Mouse (Mus musculus) spleen, adult 2 months (tissue): Measurements from ENCODE around the gene Polr3b. TPM values are rescaled to one million over a fixed set of nuclear protein-coding genes. Genes with fewer than 3 reads are reported as not detected.

ENCODE experiments used
- DNase-seq, 2 experiments: peaks; one replicate each; pipeline versions ENCODE4 v3.0.0 to v3.0.0-alpha.2; 2012 to 2021; ENCODE audit warnings: low spot score in 2 of 2, low read depth in 1 of 2
- H3K27ac ChIP-seq: fragments of 200-500 bp; 2 replicates; pipeline ENCODE4 v1.5.1; 2012; ENCODE audit warnings: low read length, inconsistent platforms; ENCODE audit not compliant: insufficient read depth
- H3K27me3 ChIP-seq: fragments of 200-500 bp; 2 replicates; pipeline ENCODE4 v1.6.1; 2012; ENCODE audit warnings: mild to moderate bottlenecking, moderate library complexity, low read length, inconsistent platforms; ENCODE audit not compliant: control insufficient read depth, insufficient read depth
- H3K36me3 ChIP-seq: fragments of 200-500 bp; 2 replicates; pipeline ENCODE4 v1.6.1; 2012; ENCODE audit warnings: mild to moderate bottlenecking, low read length, inconsistent platforms; ENCODE audit not compliant: control insufficient read depth, insufficient read depth
- H3K4me1 ChIP-seq: fragments of 200-500 bp; 2 replicates; pipeline ENCODE4 v1.6.1; 2011; ENCODE audit warnings: inconsistent platforms; ENCODE audit not compliant: control insufficient read depth, insufficient read depth, insufficient read length
- H3K4me3 ChIP-seq: fragments of 200-500 bp; 2 replicates; pipeline ENCODE4 v1.5.1; 2011; ENCODE audit warnings: mild to moderate bottlenecking, inconsistent platforms; ENCODE audit not compliant: insufficient read depth, insufficient read length; ENCODE audit errors: extremely low read depth
- CTCF ChIP-seq: fragments of 200-500 bp; IDR thresholded peaks from 2 replicates; pipeline ENCODE4 v1.5.1; 2011; ENCODE audit warnings: mild to moderate bottlenecking, inconsistent platforms; ENCODE audit not compliant: insufficient read depth, insufficient read length, insufficient replicate concordance; ENCODE audit errors: extremely low read depth
- POLR2A ChIP-seq: fragments of 200-500 bp; IDR thresholded peaks from 2 replicates; pipeline ENCODE4 v1.6.1; 2011; ENCODE audit warnings: low read depth, low read length, inconsistent platforms
- WGBS: fragments of 180-500 bp; shearing (Covaris S2); methylation state at CpG from one replicate; pipeline ENCODE4 v1.1.7; 2018; 5-methylcytosine and 5-hydroxymethylcytosine counted together
- polyA plus RNA-seq: library from polyadenylated mRNA; depleted of rRNA; stranded (reverse); fragments of >200 nt; gene quantifications from 2 replicates; pipeline ENCODE4 v1.2.3, GENCODE M21; 2012

Polr3b gene
- polyA plus RNA-seq, 1 experiment: 4.8 TPM

GRCm38 (mm10) chr10:84730956-84731355 lies 108.9 kb downstream of the Polr3b start:
- Histone ChIP-seq H3K36me3 (peaks cover 5% of the 10 kb centered on the region; the same call in 1 of the 2 replicates), H3K27ac (no peak overlapping the region), H3K27me3 (no peaks in the 10 kb centered on the region), H3K4me1 (no peaks in the 10 kb centered on the region), H3K4me3 (no peak overlapping the region)
- 75% methylated on average over 9 of the region's 9 CpGs for WGBS
- TF ChIP-seq POLR2A (no peak), CTCF (no peak)
- no peak for DNase-seq

- Histone ChIP-seq H3K27me3 (no peaks in the 10 kb centered on the region), H3K4me1 (no peaks in the 10 kb centered on the region), H3K27ac (no peak overlapping the region), H3K36me3 (no peaks in the 10 kb centered on the region), H3K4me3 (no peak overlapping the region)
- TF ChIP-seq CTCF (no peak), POLR2A (no peak)
- no peak for DNase-seq
- WGBS: 79% methylated on average over 6 of the region's 6 CpGs
These were observed 111.4 kb downstream of the Polr3b start for GRCm38 (mm10) chr10:84733511-84733910.

GRCm38 (mm10) chr10:84754851-84755785 lies 133.0 kb downstream of the Polr3b start:
- TF ChIP-seq POLR2A (no peak), CTCF (no peak)
- DNase-seq: no peak
- no peaks in the 10 kb centered on the region for H3K36me3 ChIP-seq
- 4% methylated on average over 65 of the region's 66 CpGs for WGBS
- H3K27me3 ChIP-seq: peaks cover 42% of the 10 kb centered on the region
- H3K4me1 ChIP-seq: peaks cover 11% of the 10 kb centered on the region
- H3K27ac ChIP-seq: no peak overlapping the region
- H3K4me3 ChIP-seq: no peak overlapping the region

GRCm38 (mm10) chr10:84755786-84756203 lies 133.7 kb downstream of the Polr3b start, which contains the start of gene Rfx4:
TSS of gene Rfx4 (plus strand) at chr10:84756062.
- H3K4me3 ChIP-seq: no peak within 1 kb of the TSS
- WGBS: 3% methylated on average over 24 of the region's 24 CpGs
- peaks cover 11% of the 10 kb centered on the region for H3K4me1 ChIP-seq
- no peak within 1 kb of the TSS for H3K27ac ChIP-seq
- H3K36me3 ChIP-seq: no peaks in the 10 kb centered on the region
- no peak for DNase-seq
- peaks cover 46% of the 10 kb centered on the region for H3K27me3 ChIP-seq
- TF ChIP-seq CTCF: no peak
- no peak for TF ChIP-seq POLR2A

- Histone ChIP-seq H3K27me3 (peaks cover 46% of the 10 kb centered on the region), H3K4me1 (peaks cover 11% of the 10 kb centered on the region), H3K36me3 (no peaks in the 10 kb centered on the region), H3K27ac (no peak overlapping the region), H3K4me3 (no peak overlapping the region)
- TF ChIP-seq CTCF: no peak
- no peak for TF ChIP-seq POLR2A
- WGBS: 3% methylated on average over 42 of the region's 42 CpGs
- no peak for DNase-seq
These were observed 134.5 kb downstream of the Polr3b start for GRCm38 (mm10) chr10:84756435-84757095.

GRCm38 (mm10) chr10:84757426-84758199 lies 135.5 kb downstream of the Polr3b start:
- DNase-seq: no peak
- TF ChIP-seq CTCF: no peak
- no peak for TF ChIP-seq POLR2A
- Histone ChIP-seq H3K27me3 (peaks cover 49% of the 10 kb centered on the region), H3K4me3 (no peak overlapping the region), H3K27ac (no peak overlapping the region), H3K4me1 (peaks cover 11% of the 10 kb centered on the region), H3K36me3 (no peaks in the 10 kb centered on the region)
- WGBS: 17% methylated on average over 22 of the region's 22 CpGs
